Mouse (Mus musculus): ENCODE measurements around the gene Tmem62. TPM values are rescaled to one million over a fixed set of nuclear protein-coding genes. Genes with fewer than 3 reads are reported as not detected.
"Not testable (repeated sequence)": the region's sequence is repeated elsewhere in the genome, so short reads cannot be mapped to it uniquely, and the experiment has no call there.

Gene Tmem62
- polyA plus RNA-seq, 1 experiment from 2014 or later: 2.4 TPM

GRCm38 (mm10) chr2:120965486-120965885, 11.3 kb upstream of the Tmem62 start:
- peaks cover 14% of the 10 kb centered on the region for H3K4me1 ChIP-seq (ENCODE audit: control insufficient read depth, low read depth, low read length)
- peaks cover 2% of the 10 kb centered on the region; the same call in 1 of the 2 replicates for H3K36me3 ChIP-seq (ENCODE audit: control insufficient read depth, insufficient read depth)
- no peak overlapping the region for H3K9ac ChIP-seq (ENCODE audit: low read depth, low read length)
- no peak overlapping the region for H3K4me3 ChIP-seq (ENCODE audit: low read depth, low read length)
- 80% methylated on average over 3 of the region's 3 CpGs for WGBS (ENCODE audit: insufficient replicate concordance)
- H3K4me2 ChIP-seq (ENCODE audit: low read depth, low read length): no peak overlapping the region
- H3K9me3 ChIP-seq (replicated peaks; ENCODE audit: control insufficient read depth, low read length): no peaks in the 10 kb centered on the region
- no peaks in the 10 kb centered on the region for H3K27me3 ChIP-seq (ENCODE audit: control insufficient read depth, insufficient read depth, low read depth, low read length)
- no peak for ATAC-seq (ENCODE audit: low read depth)
- no peak overlapping the region for H3K27ac ChIP-seq (ENCODE audit: low read length)

- Histone ChIP-seq H3K4me2 (ENCODE audit: low read depth, low read length) (peak overlapping the region; percentile 70), H3K27me3 (ENCODE audit: control insufficient read depth, insufficient read depth, low read depth, low read length) (no peaks in the 10 kb centered on the region), H3K4me1 (ENCODE audit: control insufficient read depth, low read depth, low read length) (peaks cover 23% of the 10 kb centered on the region), H3K27ac (ENCODE audit: low read length) (peak overlapping the region; percentile 91), H3K9me3 (replicated peaks; ENCODE audit: control insufficient read depth, low read length) (no peaks in the 10 kb centered on the region), H3K4me3 (ENCODE audit: low read depth, low read length) (peak overlapping the region; percentile 95), H3K9ac (ENCODE audit: low read depth, low read length) (peak overlapping the region; percentile 96), H3K36me3 (ENCODE audit: control insufficient read depth, insufficient read depth) (no peaks in the 10 kb centered on the region)
- under 1% methylated on average over 23 of the region's 23 CpGs for WGBS (ENCODE audit: insufficient replicate concordance)
- peak; percentile 49 for ATAC-seq (ENCODE audit: low read depth)
Observed at GRCm38 (mm10) chr2:120970045-120970539, 6.7 kb upstream of the Tmem62 start.

GRCm38 (mm10) chr2:120970559-120971080, 6.2 kb upstream of the Tmem62 start, which contains the start of gene Ubr1:
Ubr1 (minus strand) TSS chr2:120970715.
- H3K27ac ChIP-seq (ENCODE audit: low read length): peak within 1 kb of the TSS; percentile 91
- H3K36me3 ChIP-seq (ENCODE audit: control insufficient read depth, insufficient read depth): no peaks in the 10 kb centered on the region
- H3K9me3 ChIP-seq (replicated peaks; ENCODE audit: control insufficient read depth, low read length): no peaks in the 10 kb centered on the region
- H3K27me3 ChIP-seq (ENCODE audit: control insufficient read depth, insufficient read depth, low read depth, low read length): no peaks in the 10 kb centered on the region
- peak within 1 kb of the TSS; percentile 96 for H3K9ac ChIP-seq (ENCODE audit: low read depth, low read length)
- H3K4me1 ChIP-seq (ENCODE audit: control insufficient read depth, low read depth, low read length): peaks cover 23% of the 10 kb centered on the region
- peak; percentile 88 for ATAC-seq (ENCODE audit: low read depth)
- peak within 1 kb of the TSS; percentile 95 for H3K4me3 ChIP-seq (ENCODE audit: low read depth, low read length)
- WGBS (ENCODE audit: insufficient replicate concordance): under 1% methylated on average over 39 of the region's 39 CpGs
- H3K4me2 ChIP-seq (ENCODE audit: low read depth, low read length): peak within 1 kb of the TSS; percentile 70

GRCm38 (mm10) chr2:120971766-120972165, 5.1 kb upstream of the Tmem62 start:
- peaks cover 31% of the 10 kb centered on the region for H3K4me1 ChIP-seq (ENCODE audit: control insufficient read depth, low read depth, low read length)
- no peak for ATAC-seq (ENCODE audit: low read depth)
- 79% methylated on average over 4 of the region's 4 CpGs for WGBS (ENCODE audit: insufficient replicate concordance)
- no peak overlapping the region for H3K27ac ChIP-seq (ENCODE audit: low read length)
- peak overlapping the region; percentile 70; the same call in 1 of the 2 replicates for H3K4me2 ChIP-seq (ENCODE audit: low read depth, low read length)
- no peaks in the 10 kb centered on the region for H3K27me3 ChIP-seq (ENCODE audit: control insufficient read depth, insufficient read depth, low read depth, low read length)
- H3K9ac ChIP-seq (ENCODE audit: low read depth, low read length): no peak overlapping the region
- no peaks in the 10 kb centered on the region for H3K9me3 ChIP-seq (replicated peaks; ENCODE audit: control insufficient read depth, low read length)
- H3K36me3 ChIP-seq (ENCODE audit: control insufficient read depth, insufficient read depth): no peaks in the 10 kb centered on the region
- H3K4me3 ChIP-seq (ENCODE audit: low read depth, low read length): no peak overlapping the region

- not testable (repeated sequence) for ATAC-seq (ENCODE audit: low read depth); H3K9ac ChIP-seq (ENCODE audit: low read depth, low read length); H3K4me2 ChIP-seq (ENCODE audit: low read depth, low read length); H3K9me3 ChIP-seq (replicated peaks; ENCODE audit: control insufficient read depth, low read length); H3K27ac ChIP-seq (ENCODE audit: low read length); H3K4me3 ChIP-seq (ENCODE audit: low read depth, low read length); H3K27me3 ChIP-seq (ENCODE audit: control insufficient read depth, insufficient read depth, low read depth, low read length); H3K36me3 ChIP-seq (ENCODE audit: control insufficient read depth, insufficient read depth)
- H3K4me1 ChIP-seq (ENCODE audit: control insufficient read depth, low read depth, low read length): peaks cover 31% of the 10 kb centered on the region
- WGBS (ENCODE audit: insufficient replicate concordance): 81% methylated on average over 8 of the region's 8 CpGs
Observed at GRCm38 (mm10) chr2:120972257-120972656, 4.6 kb upstream of the Tmem62 start.

GRCm38 (mm10) chr2:120972964-120973363, 3.9 kb upstream of the Tmem62 start:
- WGBS (ENCODE audit: insufficient replicate concordance): 20% methylated on average over 5 of the region's 5 CpGs
- no peaks in the 10 kb centered on the region for H3K36me3 ChIP-seq (ENCODE audit: control insufficient read depth, insufficient read depth)
- ATAC-seq (ENCODE audit: low read depth): no peak
- peak overlapping the region; percentile 38; the same call in 1 of the 2 replicates for H3K27ac ChIP-seq (ENCODE audit: low read length)
- H3K9me3 ChIP-seq (replicated peaks; ENCODE audit: control insufficient read depth, low read length): no peaks in the 10 kb centered on the region
- peak overlapping the region; percentile 40 for H3K4me3 ChIP-seq (ENCODE audit: low read depth, low read length)
- H3K4me1 ChIP-seq (ENCODE audit: control insufficient read depth, low read depth, low read length): peaks cover 35% of the 10 kb centered on the region
- peak overlapping the region; percentile 61 for H3K4me2 ChIP-seq (ENCODE audit: low read depth, low read length)
- no peaks in the 10 kb centered on the region for H3K27me3 ChIP-seq (ENCODE audit: control insufficient read depth, insufficient read depth, low read depth, low read length)
- H3K9ac ChIP-seq (ENCODE audit: low read depth, low read length): no peak overlapping the region

GRCm38 (mm10) chr2:120976308-120976707, 509 bp upstream of the Tmem62 start:
- H3K4me3 ChIP-seq (ENCODE audit: low read depth, low read length): peak overlapping the region; percentile 90
- no peaks in the 10 kb centered on the region for H3K27me3 ChIP-seq (ENCODE audit: control insufficient read depth, insufficient read depth, low read depth, low read length)
- peak overlapping the region; percentile 96 for H3K4me2 ChIP-seq (ENCODE audit: low read depth, low read length)
- WGBS (ENCODE audit: insufficient replicate concordance): 43% methylated on average over 4 of the region's 4 CpGs
- ATAC-seq (ENCODE audit: low read depth): no peak
- H3K36me3 ChIP-seq (ENCODE audit: control insufficient read depth, insufficient read depth): no peaks in the 10 kb centered on the region
- peak overlapping the region; percentile 28; the same call in 1 of the 2 replicates for H3K27ac ChIP-seq (ENCODE audit: low read length)
- H3K4me1 ChIP-seq (ENCODE audit: control insufficient read depth, low read depth, low read length): peaks cover 27% of the 10 kb centered on the region
- peak overlapping the region; percentile 42; the same call in 1 of the 2 replicates for H3K9ac ChIP-seq (ENCODE audit: low read depth, low read length)
- H3K9me3 ChIP-seq (replicated peaks; ENCODE audit: control insufficient read depth, low read length): no peaks in the 10 kb centered on the region

- Histone ChIP-seq H3K9me3 (replicated peaks; ENCODE audit: control insufficient read depth, low read length) (no peaks in the 10 kb centered on the region), H3K4me1 (ENCODE audit: control insufficient read depth, low read depth, low read length) (peaks cover 20% of the 10 kb centered on the region), H3K27ac (ENCODE audit: low read length) (peak overlapping the region; percentile 100), H3K27me3 (ENCODE audit: control insufficient read depth, insufficient read depth, low read depth, low read length) (no peaks in the 10 kb centered on the region), H3K4me3 (ENCODE audit: low read depth, low read length) (peak overlapping the region; percentile 90), H3K36me3 (ENCODE audit: control insufficient read depth, insufficient read depth) (no peaks in the 10 kb centered on the region), H3K4me2 (ENCODE audit: low read depth, low read length) (peak overlapping the region; percentile 96), H3K9ac (ENCODE audit: low read depth, low read length) (peak overlapping the region; percentile 95)
- WGBS (ENCODE audit: insufficient replicate concordance): 78% methylated on average over 8 of the region's 8 CpGs
- no peak for ATAC-seq (ENCODE audit: low read depth)
Observed at GRCm38 (mm10) chr2:120977926-120978692, 1.3 kb downstream of the Tmem62 start.

- Histone ChIP-seq H3K9ac (ENCODE audit: low read depth, low read length) (no peak overlapping the region), H3K27ac (ENCODE audit: low read length) (no peak overlapping the region), H3K4me1 (ENCODE audit: control insufficient read depth, low read depth, low read length) (peaks cover 17% of the 10 kb centered on the region), H3K4me2 (ENCODE audit: low read depth, low read length) (no peak overlapping the region), H3K9me3 (replicated peaks; ENCODE audit: control insufficient read depth, low read length) (no peaks in the 10 kb centered on the region), H3K4me3 (ENCODE audit: low read depth, low read length) (no peak overlapping the region), H3K36me3 (ENCODE audit: control insufficient read depth, insufficient read depth) (no peaks in the 10 kb centered on the region), H3K27me3 (ENCODE audit: control insufficient read depth, insufficient read depth, low read depth, low read length) (no peaks in the 10 kb centered on the region)
- ATAC-seq (ENCODE audit: low read depth): no peak
- 54% methylated on average over 2 of the region's 2 CpGs for WGBS (ENCODE audit: insufficient replicate concordance)
Observed at GRCm38 (mm10) chr2:120978693-120979037, 1.8 kb downstream of the Tmem62 start.
